Mouse (Mus musculus): ENCODE results near the gene Noxo1.

Noxo1 gene

DNA sequence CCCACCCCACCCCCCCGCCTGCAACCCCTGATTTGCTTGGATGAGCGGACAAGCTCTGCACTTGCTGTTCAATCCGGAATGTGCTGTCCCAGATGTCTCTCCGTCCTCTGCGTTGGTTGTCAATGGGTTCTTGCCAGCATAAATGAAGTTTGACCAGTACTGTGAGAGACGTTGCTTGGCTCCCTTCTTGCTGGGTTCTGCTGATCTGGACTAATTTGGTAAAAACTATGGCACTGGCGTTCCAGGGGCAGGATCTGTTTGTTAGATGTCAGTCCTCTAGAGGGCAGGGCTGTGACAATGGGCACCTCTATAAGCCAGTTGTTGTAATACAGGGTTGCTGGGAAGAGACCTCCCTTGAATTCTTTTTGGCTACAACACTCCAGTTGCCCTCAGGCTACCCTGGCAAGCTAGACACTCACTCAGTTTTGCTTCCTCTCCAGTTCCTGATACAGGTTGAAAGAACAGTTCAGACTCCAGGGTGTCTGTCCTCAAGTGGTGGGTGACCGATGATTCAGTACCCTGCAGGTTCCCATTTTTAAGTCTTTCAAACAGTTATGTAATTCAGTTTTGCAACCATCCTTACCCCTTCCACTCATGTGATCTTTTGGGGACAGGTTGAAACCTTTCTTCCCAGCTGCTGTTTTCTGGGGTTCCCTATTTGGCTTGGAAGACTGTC lies 41.2 kb downstream of the Noxo1 start:
- in situ Hi-C loops (cut with MboI; ENCODE audit: low sequenced_read_pairs), result no loop called here

DNA sequence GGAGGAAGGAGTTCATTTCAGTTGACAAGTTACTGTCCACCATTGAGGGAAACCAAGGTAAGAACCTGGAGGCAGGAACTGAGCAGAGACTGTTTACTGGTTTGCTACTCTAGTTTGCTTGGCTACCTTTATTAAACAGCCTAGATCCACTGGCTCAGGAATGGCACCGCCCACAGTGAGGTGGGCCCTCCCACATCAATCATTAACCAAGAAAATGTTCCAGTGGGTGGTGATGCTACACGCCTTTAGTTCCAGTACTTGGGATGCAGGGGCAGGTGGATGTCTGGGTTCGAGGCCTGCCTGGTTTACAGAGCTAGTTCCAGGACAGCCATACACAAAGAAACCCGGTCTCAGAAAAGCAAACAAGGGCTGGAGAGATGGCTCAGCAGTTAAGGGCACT lies 42.2 kb downstream of the Noxo1 start:
- in situ Hi-C loops (cut with MboI; ENCODE audit: low sequenced_read_pairs), result no loop called here

DNA sequence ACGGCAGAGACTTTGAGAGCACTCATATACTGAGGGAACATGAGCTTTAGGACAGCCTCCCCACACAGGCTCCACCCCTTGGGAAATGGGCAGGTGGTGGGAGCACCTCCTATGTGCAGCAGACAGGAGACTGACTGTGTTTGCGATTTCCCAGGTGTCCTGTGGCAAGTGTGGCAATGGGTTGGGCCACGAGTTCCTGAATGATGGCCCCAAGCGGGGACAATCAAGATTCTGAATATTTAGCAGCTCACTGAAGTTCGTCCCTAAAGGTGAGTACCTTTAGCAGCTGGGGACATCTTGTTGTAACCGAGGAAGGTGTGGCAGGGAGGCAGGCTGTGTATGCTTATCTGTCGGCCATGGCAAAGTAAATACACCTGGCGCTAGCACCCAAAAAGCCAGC lies 43.9 kb downstream of the Noxo1 start:
- in situ Hi-C loops (cut with MboI; ENCODE audit: low sequenced_read_pairs), result loop anchor here (10.0 kb wide), 1 partner anchor 145 kb away; the partner anchor contains the start of genes Nubp2 and Spsb3

- in situ Hi-C loops (cut with MboI; ENCODE audit: low sequenced_read_pairs), result loop anchor here (10.0 kb wide), 1 partner anchor 142 kb away; the partner anchor contains the start of genes Nubp2 and Spsb3
Observed at GRCm38 (mm10) chr17:24742307-24742706, 46.3 kb downstream of the Noxo1 start.

GRCm38 (mm10) chr17:24743896-24744295 lies 47.9 kb downstream of the Noxo1 start:
- in situ Hi-C loops (cut with MboI; ENCODE audit: low sequenced_read_pairs), result loop anchor here (10.0 kb wide), 1 partner anchor 141 kb away; the partner anchor contains the start of genes Nubp2 and Spsb3

GRCm38 (mm10) chr17:24744381-24744780 lies 48.3 kb downstream of the Noxo1 start:
- in situ Hi-C loops (cut with MboI; ENCODE audit: low sequenced_read_pairs), result loop anchor here (10.0 kb wide), 1 partner anchor 140 kb away; the partner anchor contains the start of genes Nubp2 and Spsb3

DNA sequence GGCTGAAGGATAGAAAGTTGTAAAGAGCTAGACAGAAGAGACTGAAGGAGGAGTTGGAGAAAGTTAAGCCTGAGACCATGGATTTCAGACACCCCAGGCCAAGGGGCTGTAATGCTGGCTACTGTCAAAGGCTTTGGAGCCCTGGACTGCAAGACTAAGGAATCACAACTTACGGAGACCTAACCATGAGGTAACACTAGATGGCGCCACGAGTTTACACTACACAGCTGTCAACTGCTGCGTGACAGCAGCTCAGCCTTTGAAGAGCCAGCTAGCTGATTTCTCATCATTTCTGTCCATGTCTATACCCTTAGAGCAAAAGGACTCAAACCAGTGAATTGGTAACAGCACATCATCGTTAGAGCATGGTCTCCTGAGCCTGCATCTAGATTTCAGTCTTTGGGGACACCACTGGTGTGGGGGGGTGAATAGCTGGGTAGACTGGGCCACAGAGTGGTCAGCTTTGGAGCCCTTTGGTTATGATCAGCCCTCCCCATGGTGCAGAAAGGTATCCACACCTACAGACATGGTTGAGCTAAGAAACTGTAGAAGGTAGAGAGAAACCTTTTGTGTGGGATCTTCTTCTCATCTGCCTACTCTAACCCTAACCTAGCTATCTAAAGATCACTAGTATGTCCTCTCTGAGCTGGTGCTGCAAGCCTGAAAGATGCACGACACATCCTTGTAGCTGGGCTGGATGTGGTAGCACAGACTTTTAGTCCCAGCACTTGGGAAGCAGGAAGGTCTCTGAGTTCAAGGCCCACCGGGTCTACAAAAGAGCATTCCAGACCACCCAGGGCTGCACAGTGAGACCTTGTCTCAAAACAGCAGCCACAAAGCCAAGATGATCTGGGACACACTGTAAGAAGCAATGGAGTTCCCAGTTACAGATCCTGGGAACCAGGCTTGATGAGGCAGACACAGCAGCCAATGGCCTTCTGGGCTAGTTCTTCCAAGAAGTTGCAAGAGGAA lies 49.8 kb downstream of the Noxo1 start:
- in situ Hi-C loops (cut with MboI; ENCODE audit: low sequenced_read_pairs), result loop anchor here (10.0 kb wide), 1 partner anchor 139 kb away; the partner anchor contains the start of genes Nubp2 and Spsb3

GRCm38 (mm10) chr17:24746986-24747385 lies 51.0 kb downstream of the Noxo1 start:
- in situ Hi-C loops (cut with MboI; ENCODE audit: low sequenced_read_pairs), result loop anchor here (10.0 kb wide), 1 partner anchor 138 kb away; the partner anchor contains the start of genes Nubp2 and Spsb3

Data from CH12F3 (cell line).